Mouse (Mus musculus): ENCODE measurements around the gene Cfap299. TPM values are rescaled to one million over a fixed set of nuclear protein-coding genes. Genes with fewer than 3 reads are reported as not detected.

Cfap299 gene
- total RNA-seq, 2 experiments from 2014 or later = not detected

DNA sequence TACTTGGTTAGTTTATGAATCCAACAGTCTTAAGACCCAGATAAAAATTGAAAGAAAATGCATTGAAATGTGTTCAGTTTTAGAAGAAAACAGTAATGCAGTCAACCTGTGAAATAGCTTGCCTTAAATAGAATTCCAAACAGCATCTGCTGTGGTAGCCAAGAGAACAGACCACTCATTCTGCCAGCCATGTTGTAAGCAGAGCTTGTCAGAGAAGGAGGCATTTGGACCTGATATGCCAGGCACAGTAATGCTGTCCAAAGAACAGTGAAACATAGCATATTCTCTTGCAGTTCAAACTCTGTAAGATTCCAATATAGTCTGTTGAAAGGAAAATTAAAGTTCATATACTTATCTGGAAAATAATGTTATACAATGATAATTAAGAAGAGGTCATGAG, 321.2 kb downstream of the Cfap299 start:
- DNase-seq = no peak

DNA sequence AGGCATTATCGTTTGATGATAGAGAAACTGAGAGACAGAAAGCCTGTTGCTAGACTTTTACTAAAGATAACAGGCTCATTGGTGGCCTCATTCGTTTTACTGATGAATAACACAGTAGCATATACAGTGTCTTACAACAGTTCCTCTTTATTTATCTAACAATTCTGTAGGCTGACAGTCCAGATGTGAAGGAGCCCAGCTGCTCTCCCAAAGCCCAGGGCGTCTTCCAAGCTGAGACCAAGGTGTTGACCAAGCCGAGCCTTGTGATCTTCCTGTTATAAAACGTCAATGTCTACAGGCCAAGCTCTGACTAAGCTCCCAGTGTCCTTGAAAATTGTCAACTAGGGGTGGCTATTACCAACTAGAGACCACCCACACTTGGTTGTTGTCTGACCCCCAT, 321.9 kb downstream of the Cfap299 start:
- DNase-seq = no peak

DNA sequence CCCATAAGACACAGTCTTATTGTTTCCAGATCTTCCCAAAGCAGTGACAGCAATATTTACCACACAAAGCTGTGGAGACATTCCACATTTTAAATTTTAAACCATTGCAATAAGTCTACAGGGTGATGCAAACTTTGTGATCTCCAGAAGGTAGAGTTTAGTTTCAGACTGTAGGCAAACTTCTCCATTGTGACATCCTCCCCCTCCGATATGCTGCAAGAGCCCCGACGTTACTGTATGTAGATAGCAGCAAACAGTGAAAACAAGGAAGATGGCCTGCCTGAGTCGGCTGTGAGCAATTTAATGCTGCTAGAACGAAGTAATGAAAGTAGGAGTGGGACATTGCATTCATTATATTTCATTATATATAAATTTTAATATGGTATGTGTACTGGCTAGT, 359.1 kb downstream of the Cfap299 start:
- no peak for DNase-seq

DNA sequence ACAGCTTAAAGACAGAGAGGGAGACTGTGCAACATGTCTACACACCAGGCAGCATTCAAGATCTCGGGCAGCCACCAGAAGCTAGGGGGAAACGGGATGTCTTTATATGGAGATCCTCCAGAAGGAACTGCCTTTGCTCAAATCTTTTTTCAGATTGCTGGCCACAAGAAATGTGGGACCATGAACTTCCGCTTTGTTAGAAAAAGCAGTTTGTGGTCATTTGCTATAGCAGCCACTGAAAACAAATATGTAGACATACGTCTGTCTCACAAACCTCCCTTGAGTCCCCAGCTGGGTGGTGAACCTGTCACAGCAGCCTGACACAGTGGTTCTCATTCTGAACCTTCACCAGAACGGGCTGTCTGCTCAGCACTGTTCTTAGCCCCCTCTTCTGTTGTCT, 363.0 kb downstream of the Cfap299 start:
- no peak for DNase-seq

DNA sequence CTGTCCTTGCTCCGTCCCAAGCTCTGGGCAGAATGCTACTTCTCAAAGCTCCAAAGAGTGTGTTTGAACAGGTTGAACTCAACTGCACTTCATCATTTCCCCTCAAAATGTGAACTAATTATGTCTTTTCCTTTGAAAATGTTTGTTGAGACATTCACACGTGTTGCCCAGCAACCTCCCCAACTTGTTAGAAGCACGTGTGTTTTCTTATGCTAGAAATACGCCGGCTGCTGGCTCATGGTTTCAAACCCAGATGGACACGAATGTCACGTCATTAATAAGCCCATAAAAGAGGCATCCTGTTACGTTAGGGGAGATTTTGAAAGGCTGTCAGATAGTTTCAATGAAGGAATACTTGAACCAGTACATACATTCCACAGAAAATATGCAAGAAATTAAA, 367.2 kb downstream of the Cfap299 start:
- no peak for DNase-seq

DNA sequence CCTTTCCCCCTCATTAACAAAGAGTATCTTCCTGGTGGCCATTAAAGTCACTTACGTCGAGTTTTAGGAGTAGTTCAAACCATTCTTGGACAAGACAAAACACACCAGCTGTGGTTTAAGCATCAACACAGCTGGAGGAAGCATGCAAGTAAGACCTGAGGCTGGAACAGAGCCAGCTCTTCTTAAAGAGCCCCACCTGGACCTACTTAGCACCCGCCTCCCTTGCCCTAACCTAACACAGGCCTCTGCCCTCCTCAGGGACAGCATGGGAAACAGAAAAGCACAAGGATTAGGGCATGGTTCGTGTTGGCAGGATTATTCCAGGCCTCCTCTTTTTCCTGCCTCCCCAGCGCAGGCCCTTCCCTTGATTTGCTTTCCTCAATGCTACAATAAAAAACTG, 374.9 kb downstream of the Cfap299 start:
- no peak for DNase-seq

DNA sequence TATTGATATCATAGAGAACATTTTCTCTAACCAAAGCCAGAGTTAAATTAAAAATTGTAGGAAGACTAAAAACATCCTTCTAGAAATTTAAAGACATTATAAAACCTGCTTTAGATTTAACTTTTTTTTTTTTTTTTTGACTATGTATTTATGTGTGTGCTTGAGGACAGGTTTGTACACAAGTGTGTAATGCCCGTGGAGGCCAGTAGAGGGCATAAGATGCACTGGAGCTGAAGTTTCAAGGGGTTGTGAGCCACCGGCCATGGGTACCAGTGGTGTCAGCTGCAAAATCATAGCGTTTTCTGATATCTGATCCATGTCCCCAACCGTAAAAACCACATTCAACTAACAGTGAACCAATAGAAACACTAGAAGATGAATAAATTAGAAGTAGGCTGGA, 377.5 kb downstream of the Cfap299 start:
- DNase-seq = no peak

DNA sequence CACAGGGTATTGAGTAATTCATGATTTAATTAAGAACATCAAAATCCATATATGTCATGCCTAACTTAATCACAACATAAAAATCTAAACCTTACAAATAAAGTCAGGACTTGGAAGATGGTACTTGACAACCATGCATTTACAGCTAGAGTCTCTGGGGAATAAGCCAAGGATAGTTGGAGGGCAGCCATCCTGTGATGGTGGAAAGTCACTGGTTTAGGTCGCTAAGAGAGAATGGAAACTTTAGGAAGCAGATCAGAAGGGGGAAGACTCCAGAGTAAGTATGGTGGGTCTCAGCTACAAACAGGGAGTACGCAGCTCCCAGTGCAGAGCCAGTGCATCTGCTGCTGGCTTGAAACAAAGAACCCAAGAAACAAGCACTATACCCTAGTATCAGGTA, 386.3 kb downstream of the Cfap299 start:
- no peak for DNase-seq

DNA sequence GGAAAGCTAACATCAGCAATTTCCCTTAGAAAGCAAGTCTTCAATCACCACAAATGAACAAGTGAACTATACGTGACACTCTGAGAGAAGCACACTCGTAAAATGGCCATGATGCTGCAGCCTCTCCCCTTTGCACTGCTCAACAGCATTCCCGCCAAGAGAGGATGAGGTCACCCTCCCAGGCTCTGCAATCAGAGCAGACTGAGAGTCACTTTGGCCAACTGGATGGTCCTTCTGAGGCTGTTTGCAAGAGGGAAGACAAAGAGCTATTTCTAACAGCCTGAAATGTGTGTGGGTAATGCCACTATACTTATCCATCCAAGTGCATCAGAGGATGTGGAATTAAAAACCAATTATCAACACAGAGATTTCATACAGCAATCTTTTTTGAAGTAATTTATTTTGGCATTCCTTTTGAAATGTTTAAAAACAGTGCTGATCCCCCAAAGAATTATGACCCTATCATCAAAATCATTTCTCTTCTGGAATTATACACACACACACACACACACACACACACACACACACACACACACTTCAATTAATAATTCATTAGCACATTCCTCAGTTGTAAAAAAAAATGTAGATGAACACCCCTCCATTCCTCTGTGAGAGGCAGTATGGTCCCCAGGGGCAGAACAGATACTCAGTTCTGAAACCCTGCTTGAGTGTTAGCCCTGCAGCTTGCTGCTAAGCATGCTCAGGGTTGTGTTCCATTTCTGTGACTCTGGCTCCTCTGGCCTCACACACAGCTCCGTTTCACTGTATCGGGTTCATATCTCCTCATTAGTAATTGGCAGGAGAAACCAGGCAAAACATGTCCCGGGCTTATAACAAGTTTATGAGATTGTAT, 403.3 kb downstream of the Cfap299 start:
- peak; percentile 2 for DNase-seq

DNA sequence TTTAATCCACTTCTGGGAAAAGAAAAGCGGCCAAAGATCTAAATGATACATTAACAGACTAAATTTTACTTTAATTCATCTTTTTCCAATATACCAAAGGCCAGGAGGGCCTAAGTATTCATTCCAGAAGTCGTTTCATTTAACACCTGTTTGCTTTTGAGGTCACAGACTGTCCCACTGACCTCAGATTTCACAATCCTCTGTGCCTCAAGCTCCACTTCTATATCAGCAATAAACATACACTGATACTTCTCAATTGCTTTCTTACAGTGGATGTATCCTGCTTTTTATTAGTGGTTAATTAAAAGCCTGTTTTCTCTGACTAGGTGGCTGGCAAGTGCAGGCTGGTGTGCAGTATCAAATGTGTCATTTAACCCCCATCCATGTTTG, 403.9 kb downstream of the Cfap299 start:
- no peak for DNase-seq

DNA sequence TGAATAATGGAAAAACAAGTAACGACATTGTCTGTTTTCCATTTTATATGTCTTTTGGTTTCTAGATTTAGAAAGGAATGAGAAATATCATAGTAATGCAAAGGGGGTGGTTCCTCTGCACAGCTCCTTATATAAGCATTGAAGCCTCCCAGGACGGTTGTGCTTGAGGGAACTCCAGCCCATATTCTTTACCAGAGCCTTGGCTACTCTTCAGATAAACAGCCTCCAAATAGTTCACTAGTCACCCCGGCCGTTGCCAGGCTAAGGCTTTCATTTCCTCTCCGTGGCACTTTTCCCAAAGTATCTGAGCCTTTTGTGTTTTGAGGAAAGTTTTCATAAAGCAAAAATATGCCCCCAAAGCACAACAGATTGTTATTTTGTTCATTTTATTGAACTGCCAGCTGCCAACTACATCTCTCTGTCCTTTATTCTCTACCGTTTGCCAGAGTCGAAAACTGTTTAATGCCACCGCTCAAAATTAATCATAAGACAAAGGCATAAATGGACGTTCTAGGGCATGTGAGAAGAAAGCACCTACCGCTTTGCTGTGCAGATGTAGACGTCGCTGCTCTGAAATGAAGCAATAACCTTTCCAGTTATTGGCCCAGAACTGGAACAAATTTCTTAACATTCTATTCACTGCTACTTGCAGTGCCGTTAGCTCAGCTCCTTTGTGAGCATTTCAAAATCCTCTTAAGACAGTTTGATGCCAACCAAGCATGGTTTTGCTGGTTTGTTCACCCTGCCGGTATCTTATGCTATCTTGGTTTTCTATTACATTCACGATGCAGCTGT, 433.0 kb downstream of the Cfap299 start:
- peak; percentile 8 for DNase-seq

DNA sequence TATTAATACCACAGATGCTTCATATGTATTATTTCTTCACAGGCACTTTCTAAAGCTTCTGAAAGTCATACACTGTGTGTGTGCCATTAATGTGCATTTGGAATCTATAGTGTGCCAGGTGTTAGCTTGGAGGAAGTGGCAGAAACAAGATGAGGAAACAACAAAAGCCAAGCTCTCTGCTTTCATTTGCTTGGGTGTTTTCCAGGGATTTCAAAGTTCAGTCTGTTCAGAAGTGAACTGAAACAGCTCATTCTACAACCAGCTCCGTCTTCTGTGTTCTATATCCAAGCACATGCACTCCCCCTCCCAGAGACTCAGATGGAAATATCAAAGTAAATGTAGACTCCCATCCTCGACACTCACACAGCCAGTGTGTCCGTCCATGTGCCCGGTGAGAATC, 449.5 kb downstream of the Cfap299 start:
- no peak for DNase-seq

DNA sequence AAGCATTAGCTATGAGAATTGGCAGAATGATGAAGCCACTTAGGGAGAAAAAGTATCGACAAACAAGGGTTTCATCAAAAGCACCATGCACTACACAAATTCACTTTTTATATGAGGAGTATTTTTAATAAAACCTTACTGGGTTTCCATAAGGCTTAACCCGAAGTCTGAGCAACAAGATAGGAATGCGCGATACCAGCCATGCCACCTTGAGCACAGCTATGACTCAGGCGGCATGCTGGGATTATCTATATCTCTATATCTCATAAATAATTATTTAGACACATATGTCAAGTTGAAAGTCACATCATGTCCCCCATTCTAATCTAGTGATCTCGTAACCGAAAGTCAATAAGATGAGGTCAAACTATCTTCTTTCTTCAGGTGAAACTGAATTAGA, 453.0 kb downstream of the Cfap299 start:
- DNase-seq = no peak

DNA sequence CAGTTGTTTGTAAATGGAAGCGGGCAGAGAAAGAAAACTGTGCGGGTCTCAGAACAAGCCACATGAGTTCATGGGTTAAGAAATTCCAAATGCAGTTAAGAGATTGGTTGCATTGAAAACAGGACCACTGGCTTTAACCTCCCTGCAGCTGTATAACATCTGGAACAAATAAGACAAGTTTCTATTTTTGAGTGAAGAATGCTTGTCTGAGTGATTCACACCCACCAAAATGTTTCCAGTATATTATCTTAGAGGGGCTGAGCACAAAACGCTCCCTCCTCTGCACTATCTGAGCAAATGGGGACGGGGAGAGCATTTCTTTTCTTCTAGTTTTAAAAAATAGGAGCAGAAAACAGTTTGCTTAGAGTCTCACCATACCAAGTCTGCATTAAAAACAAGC, 458.6 kb downstream of the Cfap299 start:
- no peak for DNase-seq

DNA sequence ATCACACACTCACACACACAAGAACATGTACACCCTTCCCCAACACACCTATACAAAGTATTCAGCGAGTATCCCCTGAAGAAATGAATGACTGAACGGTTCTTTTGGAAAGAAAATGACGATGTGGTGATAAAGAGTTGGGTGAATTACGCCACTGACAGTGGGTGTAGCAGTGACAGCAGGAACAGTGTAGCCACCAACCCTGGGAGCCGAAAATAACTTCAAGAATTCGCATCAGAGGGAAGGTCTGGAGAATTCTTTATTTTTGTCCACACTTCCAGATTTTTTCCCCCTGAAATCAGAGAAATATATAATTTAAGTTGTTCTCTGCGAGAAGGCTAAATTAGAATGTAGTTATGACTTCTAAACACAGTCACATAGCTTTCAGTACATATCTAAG, 459.5 kb downstream of the Cfap299 start:
- no peak for DNase-seq

DNA sequence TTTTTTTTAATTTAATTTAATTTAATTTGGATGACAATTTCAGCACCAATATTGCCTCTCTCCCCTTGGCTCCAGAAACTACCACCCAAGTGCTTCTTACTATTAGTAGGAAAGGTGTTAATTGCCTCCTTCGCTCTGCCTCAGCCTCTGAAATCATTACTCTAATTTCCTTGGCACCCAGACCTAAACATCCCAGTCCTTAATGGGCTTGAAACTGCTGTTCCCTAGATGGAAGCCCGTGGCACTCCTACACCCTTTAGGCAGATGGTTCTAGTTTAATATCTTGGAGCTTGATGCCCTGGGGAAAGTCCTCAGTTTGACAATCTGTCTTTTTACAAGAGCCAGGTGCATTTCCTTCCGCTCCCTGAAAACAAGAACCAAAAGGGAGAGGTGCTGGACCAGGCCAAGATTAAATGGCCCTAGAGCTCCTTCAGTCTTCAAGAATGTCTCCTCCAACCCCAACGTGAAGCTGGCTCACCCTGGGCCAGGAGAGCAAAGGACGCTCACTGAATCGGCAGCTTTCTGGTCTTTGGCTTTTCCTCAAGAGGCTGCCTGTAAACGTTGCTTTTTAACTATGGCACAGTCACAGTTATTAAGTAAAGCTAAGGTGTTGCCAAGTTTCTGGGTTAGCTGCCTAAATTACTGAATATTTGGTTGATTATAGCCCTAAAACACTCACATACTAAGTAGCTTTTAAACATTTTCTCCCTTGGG, 461.9 kb downstream of the Cfap299 start:
- DNase-seq = peak; percentile 18

DNA sequence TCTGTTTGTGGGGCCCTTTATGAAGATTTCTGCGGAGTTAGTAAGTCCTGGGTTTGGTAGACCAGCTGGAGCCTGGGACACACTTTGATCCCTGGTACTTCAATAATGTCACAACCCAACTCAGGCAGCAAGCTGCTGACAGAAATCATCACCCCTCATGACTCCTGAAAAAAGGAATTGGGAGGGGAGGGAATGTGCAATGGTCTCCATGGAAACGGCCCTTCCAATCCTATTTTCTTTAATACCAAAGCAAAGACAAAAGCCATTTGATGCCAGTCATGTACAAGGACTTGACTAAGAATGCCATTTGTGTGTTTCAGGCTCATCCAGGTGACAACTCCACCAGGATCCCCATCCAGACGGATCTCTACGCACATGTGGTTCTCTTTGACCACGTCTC, 472.4 kb downstream of the Cfap299 start:
- DNase-seq = no peak

DNA sequence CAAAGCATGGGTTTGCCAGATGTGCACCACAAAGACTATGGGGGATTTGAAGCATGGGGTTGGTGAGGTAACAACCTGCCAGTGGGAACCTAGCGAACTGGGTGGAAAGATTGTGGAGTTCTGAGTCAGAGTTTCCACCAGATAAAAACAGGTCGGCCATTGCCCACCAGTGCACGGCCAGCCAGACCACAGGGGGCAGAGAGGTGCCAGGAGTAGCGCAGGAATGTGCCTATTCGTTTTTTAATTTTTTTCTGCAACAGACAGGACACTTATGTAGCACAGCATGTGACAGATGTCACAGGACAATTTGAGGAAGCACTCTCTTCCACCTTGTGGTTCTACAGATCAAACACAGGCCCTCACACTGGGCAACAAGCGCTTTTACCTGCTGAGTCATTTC, 475.7 kb downstream of the Cfap299 start:
- no peak for DNase-seq

DNA sequence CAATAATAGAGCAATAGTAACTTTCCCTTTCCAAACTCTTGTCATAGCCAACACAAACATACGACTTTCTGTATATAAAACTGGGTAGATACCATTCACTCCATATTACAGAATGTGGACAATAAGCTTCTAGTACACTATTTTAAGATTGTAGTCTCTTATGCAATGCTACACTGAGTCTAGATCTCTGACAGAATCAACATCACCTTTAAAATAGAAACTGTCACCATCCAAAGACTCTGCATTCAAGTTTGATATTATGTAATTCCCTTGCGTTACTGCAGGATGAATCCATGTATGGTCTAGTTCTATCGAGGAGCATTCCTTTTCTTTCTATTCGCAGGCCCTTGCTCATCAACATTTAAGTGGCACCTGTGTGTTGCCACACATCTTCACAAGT, 477.4 kb downstream of the Cfap299 start:
- no peak for DNase-seq

DNA sequence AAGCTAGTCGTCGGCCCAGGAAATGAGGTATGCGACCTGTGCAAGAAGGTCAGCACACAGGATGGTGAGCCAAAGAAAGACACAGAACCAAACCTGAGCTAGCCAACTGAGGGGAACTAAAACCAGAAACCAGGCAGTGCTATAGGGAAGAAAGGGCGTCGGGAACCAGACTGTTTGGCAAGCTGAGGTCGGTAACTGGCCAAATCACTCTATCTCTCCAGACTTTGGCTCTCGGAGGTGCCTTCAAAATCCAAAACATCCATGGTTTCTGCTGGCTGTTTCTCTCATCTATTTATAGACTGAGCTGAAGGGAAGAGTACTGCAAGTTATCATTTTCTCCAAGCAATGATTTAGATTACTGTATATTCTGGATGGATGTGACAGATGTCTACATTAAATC, 477.9 kb downstream of the Cfap299 start:
- DNase-seq = peak; percentile 13

DNA sequence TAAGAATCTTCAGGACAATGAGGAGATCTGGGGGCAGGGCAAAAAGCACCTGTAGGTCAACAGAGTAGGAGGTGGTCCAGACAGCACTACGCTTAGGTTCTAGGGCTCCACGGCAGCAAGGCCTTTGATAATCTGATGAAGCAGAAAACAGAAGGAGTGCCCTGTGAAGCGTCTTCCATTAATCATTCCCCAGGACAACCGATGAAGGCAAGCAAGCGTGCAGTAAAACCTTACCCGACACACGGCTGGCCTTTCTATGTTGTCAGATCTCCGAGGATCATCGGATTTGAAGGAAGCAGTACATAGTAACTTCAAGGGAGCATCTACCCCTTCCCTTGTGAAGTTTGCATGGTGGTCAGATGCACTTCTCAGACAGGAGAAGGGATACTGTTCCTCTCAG, 478.8 kb downstream of the Cfap299 start:
- no peak for DNase-seq

DNA sequence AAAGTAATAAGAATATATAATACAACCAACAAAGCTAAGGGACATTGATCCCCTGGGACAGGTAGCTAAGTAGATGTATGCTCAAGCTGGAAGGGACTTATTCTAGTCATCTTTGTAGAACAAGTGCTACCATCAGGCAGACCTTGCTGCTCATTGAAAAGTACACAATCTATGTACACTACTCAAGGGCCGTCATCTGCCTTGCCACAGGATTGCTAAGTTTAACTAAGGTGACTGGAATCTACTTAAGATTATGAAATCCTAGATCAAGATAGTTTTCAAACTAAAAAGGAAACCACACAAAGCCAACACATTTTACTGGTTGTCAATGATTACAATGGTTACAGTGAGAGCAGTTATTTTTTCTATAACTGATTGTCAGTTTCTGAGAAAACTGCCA, 483.3 kb downstream of the Cfap299 start:
- DNase-seq = no peak

DNA sequence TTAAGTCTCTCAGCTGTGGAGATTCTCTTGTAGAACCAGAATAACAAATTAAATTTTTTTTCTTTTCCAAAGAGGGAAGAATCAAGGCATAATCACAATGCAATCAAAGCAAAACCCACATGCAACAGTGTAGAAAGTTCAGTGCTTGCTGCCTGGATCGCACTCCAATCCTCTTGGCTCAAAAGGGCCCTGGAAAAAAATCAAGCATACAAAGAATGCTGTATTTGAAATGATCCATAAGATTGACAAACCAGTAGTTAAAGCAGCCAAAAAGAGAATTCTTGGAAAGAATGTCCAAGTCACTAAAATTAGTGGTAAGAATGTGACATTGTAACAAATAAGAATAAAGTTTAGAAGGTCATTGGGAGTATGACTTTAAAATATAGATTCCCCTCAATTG, 486.2 kb downstream of the Cfap299 start:
- no peak for DNase-seq
